Mouse (Mus musculus) midbrain, postnatal 0 days (tissue): ENCODE measurements at regions not wholly inside any gene's neighbourhood (a gene's known extent, or its start where the extent isn't known, plus 50 kb on each side); places are given as distances from the start of the nearest gene placed in this dataset.

Experiments
- ATAC-seq: fragments of 200-750 bp; cut with Nextera tagmentation; 2 replicates; pipeline ENCODE4 v1.8.0; 2017; ENCODE audit warnings: moderate number of reproducible peaks, mild to moderate bottlenecking, moderate TSS enrichment, moderate library complexity; ENCODE audit not compliant: low FRiP score
- DNase-seq: peaks from one replicate; pipeline ENCODE4 v3.0.0-alpha.2; 2015; ENCODE audit warnings: low spot score
- H3K27ac ChIP-seq: fragments of 300-500 bp; sonication (generic); 2 replicates; pipeline ENCODE4 v1.5.1; 2014; ENCODE audit warnings: low read depth, mild to moderate bottlenecking, low read length, mixed read lengths
- H3K27me3 ChIP-seq: fragments of 300-500 bp; sonication (generic); 2 replicates; pipeline ENCODE4 v1.6.1; 2014; ENCODE audit warnings: low read length, control low read depth, mixed read lengths; ENCODE audit not compliant: insufficient read depth
- H3K36me3 ChIP-seq: fragments of 300-500 bp; sonication (generic); 2 replicates; pipeline ENCODE4 v1.6.1; 2014; ENCODE audit warnings: low read length, control low read depth, mixed read lengths; ENCODE audit not compliant: insufficient read depth
- H3K4me1 ChIP-seq: fragments of 300-500 bp; sonication (generic); 2 replicates; pipeline ENCODE4 v1.6.1; 2014; ENCODE audit warnings: mild to moderate bottlenecking, control low read depth, antibody characterized with exemption, low read length, mixed read lengths; ENCODE audit not compliant: insufficient read depth
- H3K4me2 ChIP-seq: fragments of 300-500 bp; sonication (generic); 2 replicates; pipeline ENCODE4 v1.6.1; 2014; ENCODE audit warnings: low read depth, mild to moderate bottlenecking, low read length, mixed read lengths; ENCODE audit not compliant: poor library complexity, severe bottlenecking
- H3K4me3 ChIP-seq: fragments of 300-500 bp; sonication (generic); 2 replicates; pipeline ENCODE4 v1.5.1; 2014; ENCODE audit warnings: low read depth, mild to moderate bottlenecking, low read length, moderate library complexity
- H3K9ac ChIP-seq: fragments of 300-500 bp; sonication (generic); replicated peaks from 2 replicates; pipeline ENCODE4 v1.6.1; 2014; ENCODE audit warnings: mild to moderate bottlenecking, low read length, moderate library complexity, mixed read lengths; ENCODE audit not compliant: poor library complexity, severe bottlenecking
- H3K9me3 ChIP-seq: fragments of 300-500 bp; sonication (generic); 2 replicates; pipeline ENCODE4 v1.6.1; 2016; ENCODE audit warnings: low read length, control low read depth
- CTCF ChIP-seq: IDR thresholded peaks from 2 replicates; pipeline ENCODE4 v1.5.1; 2016; ENCODE audit warnings: antibody characterized with exemption, mild to moderate bottlenecking
- WGBS: fragments of 180-500 bp; shearing (Covaris S2); extraction: QIAGEN DNeasy Blood & Tissue Kit; methylation state at CpG from one replicate; pipeline ENCODE4 v1.1.7; 2014; 5-methylcytosine and 5-hydroxymethylcytosine counted together

GRCm38 (mm10) chr8:103430874-103431492, 645.5 kb upstream of the Cdh11 start:
- H3K9ac ChIP-seq: no peak overlapping the region
- DNase-seq: no peak
- no peaks in the 10 kb centered on the region for H3K36me3 ChIP-seq
- H3K27ac ChIP-seq: no peak overlapping the region
- no peak for ATAC-seq
- no peak for TF ChIP-seq CTCF
- no peak overlapping the region for H3K4me2 ChIP-seq
- 92% methylated on average over 3 of the region's 3 CpGs for WGBS
- H3K4me3 ChIP-seq: no peak overlapping the region
- no peaks in the 10 kb centered on the region for H3K27me3 ChIP-seq
- H3K9me3 ChIP-seq: no peaks in the 10 kb centered on the region
- no peaks in the 10 kb centered on the region for H3K4me1 ChIP-seq

- ATAC-seq (no peak), DNase-seq (no peak)
- Histone ChIP-seq H3K4me1 (no peaks in the 10 kb centered on the region), H3K27ac (no peak overlapping the region), H3K9me3 (no peaks in the 10 kb centered on the region), H3K27me3 (no peaks in the 10 kb centered on the region), H3K36me3 (no peaks in the 10 kb centered on the region), H3K4me2 (no peak overlapping the region), H3K9ac (no peak overlapping the region), H3K4me3 (no peak overlapping the region)
- 97% methylated on average over 6 of the region's 6 CpGs for WGBS
- TF ChIP-seq CTCF: no peak
These were observed 648.2 kb upstream of the Cdh11 start for GRCm38 (mm10) chr8:103433532-103434105.

DNA sequence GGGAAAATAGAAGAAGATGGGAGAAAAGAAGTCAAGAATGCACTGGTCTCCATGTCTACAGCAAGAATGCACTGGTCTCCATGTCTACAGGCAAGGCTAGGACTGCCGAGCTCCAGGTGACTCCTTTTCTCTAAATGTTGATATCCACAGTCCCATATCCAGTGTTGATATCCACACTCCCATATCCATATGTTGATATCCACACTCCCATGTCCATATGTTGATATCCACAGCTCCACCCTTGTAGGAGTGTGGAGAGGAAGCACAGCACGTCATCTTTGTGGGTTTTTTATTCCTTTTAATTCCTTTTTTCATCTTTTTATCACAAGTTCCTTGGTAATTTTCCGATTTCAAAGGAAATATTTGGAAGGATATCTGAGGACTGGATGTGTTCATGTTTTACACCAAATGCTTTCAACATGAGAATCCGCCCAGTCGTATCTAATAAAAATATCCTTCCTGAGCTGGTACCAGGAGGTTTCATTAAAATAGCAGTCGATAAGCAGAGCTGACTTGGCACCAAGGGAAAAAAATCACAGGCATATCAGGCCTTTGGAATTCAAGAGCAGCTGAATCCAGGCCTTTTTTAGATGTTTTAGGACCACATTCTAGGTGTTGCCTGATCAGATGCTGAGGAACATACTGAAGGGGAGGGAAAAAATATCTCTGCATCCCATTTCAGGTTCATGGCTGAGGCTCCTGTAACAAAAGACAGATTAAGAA, 653.7 kb upstream of the Cdh11 start:
- no peak overlapping the region for H3K27ac ChIP-seq
- ATAC-seq (no peak), DNase-seq (no peak)
- TF ChIP-seq CTCF: no peak
- H3K27me3 ChIP-seq: 0 out of 2 replicates have a peak, but pooled peaks cover 3% of the 10 kb centered on the region
- WGBS: 79% methylated on average over 6 of the region's 6 CpGs
- no peaks in the 10 kb centered on the region for H3K4me1 ChIP-seq
- no peaks in the 10 kb centered on the region for H3K36me3 ChIP-seq
- H3K9me3 ChIP-seq: no peaks in the 10 kb centered on the region
- H3K4me3 ChIP-seq: no peak overlapping the region
- no peak overlapping the region for H3K9ac ChIP-seq
- H3K4me2 ChIP-seq: no peak overlapping the region

- no peak overlapping the region for H3K27ac ChIP-seq
- H3K4me2 ChIP-seq: no peak overlapping the region
- TF ChIP-seq CTCF: peak; percentile 40
- no peaks in the 10 kb centered on the region for H3K36me3 ChIP-seq
- WGBS: 79% methylated on average over 5 of the region's 5 CpGs
- 0 out of 2 replicates have a peak, but pooled peaks cover 3% of the 10 kb centered on the region for H3K27me3 ChIP-seq
- no peak overlapping the region for H3K4me3 ChIP-seq
- DNase-seq (no peak), ATAC-seq (no peak)
- no peaks in the 10 kb centered on the region for H3K4me1 ChIP-seq
- H3K9me3 ChIP-seq: no peaks in the 10 kb centered on the region
- H3K9ac ChIP-seq: no peak overlapping the region
These were observed 655.7 kb upstream of the Cdh11 start for GRCm38 (mm10) chr8:103441163-103441562.

DNA sequence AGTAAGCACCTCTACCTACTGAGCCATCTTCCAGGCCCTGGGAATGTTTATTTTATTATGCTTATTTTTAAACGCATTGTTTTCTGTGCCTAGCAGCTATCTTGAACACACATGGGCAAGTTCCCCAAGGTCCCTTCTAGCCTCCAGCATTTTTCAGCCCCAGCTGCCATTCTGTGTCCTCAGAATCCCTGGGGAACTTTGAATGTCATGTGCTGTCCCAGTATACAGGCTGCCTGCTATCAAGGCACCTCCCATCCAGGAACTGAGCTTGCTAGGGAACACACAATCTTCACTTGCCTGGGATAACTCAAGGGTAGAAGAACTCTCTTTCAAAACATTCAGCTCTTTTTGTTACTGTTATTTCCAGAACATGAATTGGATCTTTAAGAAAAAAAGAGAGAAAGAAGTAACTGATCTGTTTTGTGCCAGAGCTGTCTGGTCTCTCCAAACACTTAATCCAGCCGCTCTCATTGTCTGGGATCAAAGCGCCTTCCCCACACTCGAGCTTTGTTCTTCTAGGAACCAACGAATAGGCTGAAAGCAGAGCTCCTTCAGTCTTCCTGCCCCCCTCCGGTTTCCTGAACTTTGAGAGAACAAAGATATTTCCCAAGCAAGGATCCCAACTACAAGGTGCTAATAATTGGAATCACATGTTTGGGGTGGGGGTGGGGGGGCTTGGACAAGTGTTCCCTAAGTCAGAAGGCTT, 657.1 kb upstream of the Cdh11 start:
- Histone ChIP-seq H3K9me3 (no peaks in the 10 kb centered on the region), H3K27me3 (0 out of 2 replicates have a peak, but pooled peaks cover 3% of the 10 kb centered on the region), H3K27ac (no peak overlapping the region), H3K4me3 (no peak overlapping the region), H3K9ac (no peak overlapping the region), H3K4me1 (no peaks in the 10 kb centered on the region), H3K4me2 (no peak overlapping the region), H3K36me3 (no peaks in the 10 kb centered on the region)
- no peak for ATAC-seq
- WGBS: 17% methylated on average over 6 of the region's 6 CpGs
- DNase-seq: no peak
- TF ChIP-seq CTCF: no peak

- 75% methylated on average over 7 of the region's 7 CpGs for WGBS
These were observed 656.8 kb upstream of the Cdh5 start for GRCm38 (mm10) chr8:103444577-103444976.

More at GRCm38 (mm10) chr8:103444577-103444976, 656.8 kb upstream of the Cdh5 start:
- no peak for TF ChIP-seq CTCF
- Histone ChIP-seq H3K4me3 (no peak overlapping the region), H3K9ac (no peak overlapping the region), H3K9me3 (no peaks in the 10 kb centered on the region), H3K27me3 (0 out of 2 replicates have a peak, but pooled peaks cover 3% of the 10 kb centered on the region), H3K27ac (no peak overlapping the region), H3K36me3 (no peaks in the 10 kb centered on the region), H3K4me1 (no peaks in the 10 kb centered on the region), H3K4me2 (no peak overlapping the region)
- ATAC-seq (no peak), DNase-seq (no peak)
